Mouse (Mus musculus) thymus, adult 2 months (tissue): Measurements from ENCODE around the gene Ppm1l.

ENCODE experiments used
- CTCF ChIP-seq: fragments of 200-500 bp; IDR thresholded peaks from 2 replicates; pipeline ENCODE4 v1.5.1; 2012; ENCODE audit warnings: mild to moderate bottlenecking, control low read depth, low read length, moderate library complexity, borderline replicate concordance; ENCODE audit not compliant: control insufficient read depth, poor library complexity, insufficient read depth; ENCODE audit errors: extremely low read depth
- POLR2A ChIP-seq: fragments of 200-500 bp; IDR thresholded peaks from 2 replicates; pipeline ENCODE4 v1.6.1; 2012; ENCODE audit warnings: mild to moderate bottlenecking, low read length, control low read depth, moderate library complexity; ENCODE audit not compliant: control insufficient read depth, poor library complexity, insufficient read depth; ENCODE audit errors: extremely low read depth

DNA sequence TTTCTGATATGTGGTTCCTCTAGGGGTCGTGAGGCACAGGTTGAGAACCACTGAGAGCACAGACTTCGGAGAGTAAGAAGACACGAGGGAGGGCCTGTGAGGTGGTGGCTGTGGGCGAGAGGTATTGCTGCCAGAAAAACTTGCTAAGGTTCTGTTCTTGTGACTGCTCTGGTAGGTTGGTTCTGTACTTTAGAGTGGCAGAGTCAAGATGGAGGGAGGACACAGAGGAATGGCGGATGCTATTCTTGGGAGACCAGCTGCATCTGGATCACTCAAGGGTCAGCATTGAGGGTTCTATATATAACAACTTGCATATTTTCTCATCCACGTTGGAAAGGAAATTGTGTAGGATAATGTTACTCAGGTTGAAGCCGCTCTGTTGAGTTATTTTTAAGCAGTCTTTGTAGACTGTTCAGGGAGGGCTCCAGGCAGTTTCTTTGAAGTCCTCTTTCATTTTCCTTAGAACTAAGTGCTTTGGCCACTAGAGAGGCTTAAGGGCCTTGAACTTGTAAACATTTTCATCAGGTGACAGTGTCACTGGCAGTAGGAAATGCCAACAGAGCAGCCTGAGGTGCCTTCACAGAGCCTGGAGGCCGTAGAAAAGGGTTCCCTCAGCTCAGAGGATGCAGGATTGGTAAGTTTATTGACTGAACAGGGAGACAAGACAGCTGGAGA, 25.7 kb downstream of the Ppm1l start:
- TF ChIP-seq POLR2A (no peak), CTCF (no peak)
